Mouse (Mus musculus) retina, postnatal 7 days (tissue): Measurements from ENCODE around the gene Ace2.
A peak's percentile ranks its signal among the peaks of the same experiment; 100 is the strongest.

Experiments used
- DNase-seq: peaks from one replicate; pipeline ENCODE4 v3.0.0-alpha.2; 2012; ENCODE audit warnings: low read depth, low spot score

The Ace2 gene

GRCm38 (mm10) chrX:164139032-164139431 is at the start of gene Ace2:
TSS of gene Ace2 (plus strand) at chrX:164139332.
- DNase-seq, result no peak

DNA sequence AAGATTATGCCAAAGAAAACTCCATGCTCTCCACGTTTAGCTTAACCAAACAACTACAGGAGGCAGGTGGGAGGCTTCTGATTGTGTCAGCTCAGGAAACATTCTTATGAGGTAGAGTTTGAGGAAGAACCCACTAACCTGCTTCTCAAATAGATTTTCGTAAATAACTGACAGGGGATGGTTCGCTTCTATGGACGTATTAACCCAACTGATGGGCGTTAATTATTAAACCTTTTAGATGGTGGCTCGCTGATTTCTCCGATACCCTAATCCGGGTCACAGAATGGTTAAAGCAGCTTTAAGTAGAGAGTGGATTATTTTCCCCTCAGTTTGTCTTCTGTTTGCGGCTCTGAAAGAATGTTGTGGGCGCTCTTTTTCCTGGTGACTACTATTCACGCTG is 49.2 kb upstream of the Ace2 start:
- DNase-seq, result no peak

GRCm38 (mm10) chrX:164092300-164093169 is 46.6 kb upstream of the Ace2 start:
- DNase-seq, result no peak

DNA sequence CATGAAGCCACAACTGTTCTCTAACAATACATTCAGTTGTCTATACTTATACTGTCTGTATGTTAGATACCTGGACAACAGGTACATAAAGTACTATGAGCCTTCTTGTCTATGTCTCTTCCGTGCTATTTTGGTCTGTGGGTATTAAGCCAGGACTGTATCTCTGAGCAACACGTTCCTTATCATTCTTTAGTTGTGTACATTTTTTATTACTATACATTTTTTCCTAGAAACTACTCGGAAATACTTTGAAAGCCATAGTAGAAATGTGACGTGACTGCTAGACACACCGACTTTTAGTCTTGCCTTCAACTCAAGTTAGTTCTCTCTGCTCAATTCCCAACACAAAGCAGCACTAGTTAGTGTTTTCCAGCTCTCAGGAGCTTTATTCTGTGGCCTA is 45.7 kb upstream of the Ace2 start:
- no peak for DNase-seq

DNA sequence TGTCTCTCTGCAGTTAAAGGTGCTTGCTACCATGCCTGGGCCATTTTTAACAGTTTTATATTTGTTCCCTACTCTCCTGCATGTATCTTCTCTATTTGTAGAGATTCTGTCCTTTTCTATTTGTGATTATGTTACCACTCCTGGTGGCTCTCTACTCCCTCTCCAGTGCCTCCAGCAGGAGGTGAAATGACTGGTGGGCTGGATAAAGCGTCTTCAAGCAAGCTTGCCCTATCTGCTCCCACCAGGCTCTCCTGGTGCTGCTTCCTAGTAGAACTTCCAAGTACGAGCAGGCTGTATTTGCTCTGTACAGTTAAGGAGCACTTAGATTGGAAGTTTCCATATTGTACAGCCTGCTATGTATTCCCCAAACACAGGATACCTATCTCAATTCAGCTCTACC is 43.3 kb upstream of the Ace2 start:
- DNase-seq, result no peak

DNA sequence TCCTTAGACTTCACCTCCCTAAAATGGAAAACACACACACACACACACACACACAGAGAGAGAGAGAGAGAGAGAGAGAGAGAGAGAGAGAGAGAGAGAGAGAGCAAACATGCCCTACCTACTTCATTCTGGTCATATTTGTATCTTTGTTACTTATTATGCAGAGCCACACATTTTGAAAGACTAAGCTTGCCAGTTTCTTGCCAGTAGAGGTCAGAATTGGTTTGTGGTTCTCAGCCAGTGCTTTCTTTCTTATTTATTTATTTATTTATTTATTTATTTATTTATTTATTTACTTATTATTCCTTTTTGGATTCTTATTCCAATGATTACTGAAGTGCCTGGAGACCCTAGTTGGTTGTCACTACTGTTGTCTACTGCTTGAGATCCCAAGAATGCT is 37.6 kb upstream of the Ace2 start:
- DNase-seq, result peak; percentile 2

- no peak for DNase-seq
Observed at GRCm38 (mm10) chrX:164102198-164102597, 36.9 kb upstream of the Ace2 start.

DNA sequence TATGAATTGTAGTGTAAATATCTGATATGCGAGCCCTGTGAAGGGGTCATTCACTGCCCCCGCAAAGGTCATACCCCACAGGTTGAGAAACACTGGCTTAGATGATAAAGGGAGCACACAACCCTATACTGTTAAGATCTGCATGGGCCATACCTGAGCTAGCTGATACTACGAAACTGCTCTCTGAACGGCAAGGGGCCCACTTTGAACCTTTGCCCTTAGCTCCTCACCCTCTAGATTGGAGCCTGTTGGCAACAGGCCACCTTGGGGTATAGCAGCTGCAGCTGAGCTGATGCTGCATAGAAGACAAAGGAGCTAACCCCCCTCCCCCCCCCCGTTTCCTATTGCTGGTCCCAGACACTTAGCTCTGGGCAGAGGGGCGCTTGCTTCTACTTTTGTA is 36.5 kb upstream of the Ace2 start:
- no peak for DNase-seq

- no peak for DNase-seq
Observed at GRCm38 (mm10) chrX:164111146-164111545, 28.0 kb upstream of the Ace2 start.

DNA sequence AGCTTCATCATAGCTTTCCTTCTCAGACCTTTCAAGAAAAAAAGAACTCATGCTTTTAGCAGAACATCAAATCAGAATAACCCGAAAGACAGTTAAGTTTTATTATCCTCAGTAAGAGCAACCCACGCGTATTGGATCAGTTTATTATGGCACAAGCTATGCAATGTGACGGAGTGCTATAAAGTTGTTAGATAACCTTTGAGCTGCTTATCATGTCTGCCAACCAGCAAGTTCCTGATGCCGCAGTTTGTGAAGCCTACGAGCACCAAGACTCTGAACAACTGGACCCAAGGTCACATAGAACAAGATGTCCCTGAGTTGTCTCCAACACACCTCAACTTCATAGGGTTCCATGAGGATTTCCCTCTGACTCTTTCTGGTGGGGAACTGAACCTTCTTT is 25.4 kb upstream of the Ace2 start:
- no peak for DNase-seq

DNA sequence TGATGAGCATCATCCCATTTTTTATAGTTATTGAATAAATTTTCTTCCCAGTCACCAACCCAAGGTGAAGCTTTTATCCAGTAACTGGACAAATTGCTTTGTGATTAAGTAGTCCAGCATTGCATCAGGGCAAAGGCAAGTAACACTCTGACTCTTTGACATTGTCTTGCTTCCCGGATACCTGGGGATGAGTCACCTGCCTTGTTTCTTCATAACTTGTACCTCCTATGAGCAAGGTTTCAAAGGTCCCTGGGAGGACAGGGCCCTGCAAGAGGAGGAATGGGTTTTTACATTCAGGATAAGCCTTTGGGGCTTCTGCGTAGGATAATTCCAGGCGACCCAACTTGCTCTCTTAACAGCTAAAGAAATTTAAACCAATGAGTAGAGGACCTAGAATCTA is 15.2 kb upstream of the Ace2 start:
- no peak for DNase-seq

DNA sequence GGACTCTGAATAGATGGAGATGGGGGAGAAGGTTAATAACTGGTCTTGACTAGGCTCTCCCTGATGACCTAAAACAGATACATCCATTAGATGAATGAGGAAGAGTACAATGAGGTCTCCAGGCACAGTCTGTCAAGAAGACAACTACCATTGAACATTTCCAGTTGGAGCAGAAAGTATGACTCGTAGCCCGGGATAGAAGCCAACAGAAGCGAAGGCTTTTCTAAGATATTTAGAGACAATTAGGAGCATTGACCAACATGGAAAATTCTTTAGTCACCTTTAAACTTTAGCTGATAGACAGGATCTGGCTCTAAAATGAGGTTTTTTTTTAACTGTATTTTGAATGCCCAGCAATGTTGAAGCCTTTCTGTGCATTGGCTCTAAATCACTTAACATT is 5.6 kb upstream of the Ace2 start:
- DNase-seq, result no peak

GRCm38 (mm10) chrX:164135304-164135818 is 3.8 kb upstream of the Ace2 start:
- no peak for DNase-seq

DNA sequence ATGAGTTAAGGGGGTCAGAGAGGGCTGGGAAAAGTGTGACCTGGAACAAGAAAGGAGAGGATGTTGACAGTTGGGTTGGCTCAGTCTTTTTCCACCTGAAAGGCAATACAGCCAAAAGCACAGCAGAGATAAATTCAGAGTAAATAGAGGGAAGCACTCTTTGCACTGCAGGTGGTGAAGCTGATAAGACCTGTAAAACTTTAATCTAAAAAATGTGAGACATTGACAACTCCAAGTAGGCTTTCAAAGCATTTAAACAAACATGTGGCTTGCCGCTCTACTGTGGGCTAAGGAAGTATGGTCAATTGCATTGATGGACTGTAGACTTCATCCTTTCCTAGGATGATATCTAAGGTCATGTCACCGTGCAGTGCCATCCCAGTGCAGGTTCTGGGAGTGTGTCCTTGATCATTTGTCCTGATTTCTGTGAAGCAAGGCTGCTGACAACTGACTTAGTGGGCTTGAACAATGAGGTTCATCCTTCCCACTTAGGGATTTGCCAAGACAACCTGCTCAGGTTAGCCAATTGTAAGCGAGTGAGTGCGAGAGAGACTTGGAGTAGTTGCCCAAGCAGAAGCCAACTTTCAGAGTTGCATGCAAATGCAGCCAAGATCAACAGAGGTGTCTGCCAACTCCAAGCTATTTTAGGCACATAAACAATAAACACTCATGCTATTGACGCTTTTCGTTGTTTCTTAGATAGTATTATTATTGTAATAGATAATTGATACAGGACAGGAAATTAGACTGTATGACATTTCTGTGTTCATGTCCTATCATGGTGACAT is 6.5 kb downstream of the Ace2 start:
- no peak for DNase-seq

DNA sequence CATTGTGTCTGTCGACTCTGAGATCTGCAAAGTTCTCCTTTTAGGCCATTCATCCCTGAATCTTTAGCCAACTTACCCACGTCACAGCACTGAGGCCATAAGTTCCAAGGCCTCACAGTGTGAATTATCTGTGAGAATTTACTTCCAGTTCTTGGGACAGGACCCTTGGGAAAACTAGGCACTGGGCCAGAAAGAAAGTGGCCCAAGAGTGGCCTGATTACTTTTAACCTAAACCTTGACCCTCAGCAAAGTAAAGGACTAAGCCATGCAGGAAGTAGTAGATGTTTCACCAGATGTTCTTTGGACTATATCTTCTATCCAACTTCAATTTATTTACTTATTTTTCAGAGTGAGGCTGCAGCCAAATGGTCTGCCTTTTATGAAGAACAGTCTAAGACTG is 13.6 kb downstream of the Ace2 start:
- DNase-seq, result no peak

DNA sequence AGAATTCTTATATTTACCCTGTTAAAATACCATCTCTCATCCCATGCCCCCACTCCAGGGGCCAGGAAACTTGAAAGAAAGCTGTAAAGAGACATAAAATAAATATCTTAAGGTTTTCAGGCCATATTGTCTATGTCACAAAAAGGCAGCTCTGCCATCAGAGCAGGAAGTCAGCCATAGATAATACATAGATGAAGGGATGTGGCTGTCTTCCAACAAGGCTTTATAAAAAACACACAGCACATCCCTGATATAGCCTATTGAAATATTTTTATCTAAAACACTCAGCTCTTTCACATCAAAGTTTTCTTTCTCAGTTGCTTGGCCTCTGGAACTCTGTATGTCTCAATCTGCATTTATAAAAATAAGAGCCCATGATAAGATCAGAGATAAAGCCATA is 14.5 kb downstream of the Ace2 start:
- DNase-seq, result no peak

GRCm38 (mm10) chrX:164154594-164154993 is 15.5 kb downstream of the Ace2 start:
- DNase-seq, result no peak

GRCm38 (mm10) chrX:164164681-164165080 is 25.5 kb downstream of the Ace2 start:
- DNase-seq, result no peak

DNA sequence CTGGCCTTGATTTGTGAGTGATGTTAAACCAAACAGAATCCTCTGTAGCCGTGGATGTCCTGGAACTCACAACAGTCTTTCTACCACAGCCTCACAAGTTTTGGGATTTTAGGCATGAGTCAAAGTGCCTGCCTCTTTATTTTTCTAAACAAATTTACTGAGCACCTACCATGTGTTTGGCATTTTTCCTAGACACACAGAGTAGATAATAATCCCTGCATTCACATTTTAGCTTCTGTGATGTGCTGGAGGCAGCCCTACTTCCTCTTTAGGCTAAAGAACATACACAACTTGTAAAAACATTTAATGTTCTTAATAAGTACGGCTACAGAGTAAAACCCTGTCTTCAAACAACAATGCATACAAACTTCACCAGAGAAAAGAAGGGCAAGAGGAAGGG is 31.9 kb downstream of the Ace2 start:
- DNase-seq, result no peak

GRCm38 (mm10) chrX:164173880-164174279 is 34.7 kb downstream of the Ace2 start:
- DNase-seq, result no peak

DNA sequence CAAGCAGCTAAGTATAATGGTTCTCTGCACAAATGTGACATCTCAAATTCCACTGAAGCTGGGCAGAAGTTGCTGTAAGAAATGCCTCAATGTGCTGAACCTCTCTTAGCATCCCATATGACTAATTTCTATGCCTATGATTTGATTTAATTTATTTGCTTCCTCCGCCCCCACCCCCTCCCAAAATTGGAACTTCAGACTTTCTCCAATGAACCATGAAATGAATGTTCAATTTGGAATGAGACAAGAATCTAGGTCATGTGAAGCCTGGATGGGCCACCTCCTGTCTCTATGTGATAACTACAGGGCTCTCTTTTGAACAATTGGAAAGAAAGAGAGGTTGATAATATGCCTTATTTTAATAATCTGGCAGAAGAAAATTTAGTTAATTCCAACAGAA is 36.2 kb downstream of the Ace2 start:
- no peak for DNase-seq

DNA sequence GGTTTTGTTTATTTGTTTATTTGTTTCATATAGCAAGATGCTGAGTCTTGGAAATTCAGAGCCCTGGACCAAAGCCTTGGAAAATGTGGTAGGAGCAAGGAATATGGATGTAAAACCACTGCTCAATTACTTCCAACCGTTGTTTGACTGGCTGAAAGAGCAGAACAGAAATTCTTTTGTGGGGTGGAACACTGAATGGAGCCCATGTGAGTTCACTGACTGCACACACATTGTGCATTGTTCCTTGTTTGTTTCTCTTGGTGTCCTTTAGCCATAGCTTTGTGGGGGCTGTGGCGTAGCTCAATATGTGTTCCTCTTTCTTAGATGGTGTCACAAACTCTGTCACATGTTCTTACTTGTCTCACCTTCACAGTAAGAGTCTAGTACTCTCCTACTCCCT is 36.6 kb downstream of the Ace2 start:
- no peak for DNase-seq

- no peak for DNase-seq
Observed at GRCm38 (mm10) chrX:164178856-164179255, 39.7 kb downstream of the Ace2 start.
